Mouse (Mus musculus): ENCODE results near the gene Gm10553.
"Not testable (repeated sequence)": the region's sequence is repeated elsewhere in the genome, so short reads cannot be mapped to it uniquely, and the experiment has no call there.

The Gm10553 gene

GRCm38 (mm10) chr1:85099864-85100263 lies at the start of gene Gm10553:
TSS of gene Gm10553 (plus strand) at chr1:85100164.
- not testable (repeated sequence) for DNase-seq (ENCODE audit: low spot score in 2 of 2)

GRCm38 (mm10) chr1:85071690-85072089 lies 28.3 kb upstream of the Gm10553 start:
- not testable (repeated sequence) for DNase-seq (ENCODE audit: low spot score in 2 of 2)

- DNase-seq (ENCODE audit: low spot score in 2 of 2), result not testable (repeated sequence)
These were observed 26.9 kb upstream of the Gm10553 start for GRCm38 (mm10) chr1:85073099-85073498.

- not testable (repeated sequence) for DNase-seq (ENCODE audit: low spot score in 2 of 2)
These were observed 15.2 kb upstream of the Gm10553 start for GRCm38 (mm10) chr1:85084803-85085202.

GRCm38 (mm10) chr1:85086211-85086610 lies 13.8 kb upstream of the Gm10553 start:
- not testable (repeated sequence) for DNase-seq (ENCODE audit: low spot score in 2 of 2)

GRCm38 (mm10) chr1:85092169-85092568 lies 7.8 kb upstream of the Gm10553 start:
- DNase-seq (ENCODE audit: low spot score in 2 of 2), result not testable (repeated sequence)

GRCm38 (mm10) chr1:85093011-85093572 lies 6.9 kb upstream of the Gm10553 start:
- not testable (repeated sequence) for DNase-seq (ENCODE audit: low spot score in 2 of 2)

GRCm38 (mm10) chr1:85099081-85099480 lies 883 bp upstream of the Gm10553 start:
- DNase-seq (ENCODE audit: low spot score in 2 of 2), result not testable (repeated sequence)

- not testable (repeated sequence) for DNase-seq (ENCODE audit: low spot score in 2 of 2)
These were observed 1.8 kb downstream of the Gm10553 start for GRCm38 (mm10) chr1:85101754-85102153.

- not testable (repeated sequence) for DNase-seq (ENCODE audit: low spot score in 2 of 2)
These were observed 5.4 kb downstream of the Gm10553 start for GRCm38 (mm10) chr1:85105336-85105735.

- DNase-seq (ENCODE audit: low spot score in 2 of 2), result not testable (repeated sequence)
These were observed 6.0 kb downstream of the Gm10553 start for GRCm38 (mm10) chr1:85106013-85106412.

GRCm38 (mm10) chr1:85109753-85110152 lies 9.8 kb downstream of the Gm10553 start, which contains the start of gene A530032D15Rik:
TSS of gene A530032D15Rik (minus strand) at chr1:85109853.
- not testable (repeated sequence) for DNase-seq (ENCODE audit: low spot score in 2 of 2)

GRCm38 (mm10) chr1:85110876-85111275 lies 10.9 kb downstream of the Gm10553 start:
- not testable (repeated sequence) for DNase-seq (ENCODE audit: low spot score in 2 of 2)

GRCm38 (mm10) chr1:85111572-85111971 lies 11.6 kb downstream of the Gm10553 start:
- DNase-seq (ENCODE audit: low spot score in 2 of 2), result not testable (repeated sequence)

- DNase-seq (ENCODE audit: low spot score in 2 of 2), result not testable (repeated sequence)
These were observed 12.3 kb downstream of the Gm10553 start for GRCm38 (mm10) chr1:85112266-85112665.

GRCm38 (mm10) chr1:85112889-85113288 lies 12.9 kb downstream of the Gm10553 start:
- not testable (repeated sequence) for DNase-seq (ENCODE audit: low spot score in 2 of 2)

GRCm38 (mm10) chr1:85114078-85114477 lies 14.1 kb downstream of the Gm10553 start:
- not testable (repeated sequence) for DNase-seq (ENCODE audit: low spot score in 2 of 2)

GRCm38 (mm10) chr1:85114666-85115402 lies 14.9 kb downstream of the Gm10553 start:
- peak in 1 of 2 experiments; percentile 77 for DNase-seq (ENCODE audit: low spot score in 2 of 2)

- DNase-seq (ENCODE audit: low spot score in 2 of 2), result not testable (repeated sequence)
These were observed 17.6 kb downstream of the Gm10553 start for GRCm38 (mm10) chr1:85117537-85117936.

GRCm38 (mm10) chr1:85118341-85118740 lies 18.4 kb downstream of the Gm10553 start:
- DNase-seq (ENCODE audit: low spot score in 2 of 2), result not testable (repeated sequence)

GRCm38 (mm10) chr1:85121841-85122240 lies 21.9 kb downstream of the Gm10553 start:
- DNase-seq (ENCODE audit: low spot score in 2 of 2), result not testable (repeated sequence)

- DNase-seq (ENCODE audit: low spot score in 2 of 2), result not testable (repeated sequence)
These were observed 33.7 kb downstream of the Gm10553 start for GRCm38 (mm10) chr1:85133671-85134070.

All from left cerebral cortex, adult 9 months (tissue).